Mouse (Mus musculus) E14TG2a.4 (cell line): Measurements from ENCODE around the gene Mettl5.

Experiments
- CTCF ChIP-seq: conservative IDR thresholded peaks from 2 replicates; pipeline ENCODE4 v1.5.1; 2014; ENCODE audit warnings: low read length
- NANOG ChIP-seq: IDR thresholded peaks from 2 replicates; pipeline ENCODE4 v1.6.1; 2014; ENCODE audit warnings: borderline replicate concordance, low read length, mixed read lengths

DNA sequence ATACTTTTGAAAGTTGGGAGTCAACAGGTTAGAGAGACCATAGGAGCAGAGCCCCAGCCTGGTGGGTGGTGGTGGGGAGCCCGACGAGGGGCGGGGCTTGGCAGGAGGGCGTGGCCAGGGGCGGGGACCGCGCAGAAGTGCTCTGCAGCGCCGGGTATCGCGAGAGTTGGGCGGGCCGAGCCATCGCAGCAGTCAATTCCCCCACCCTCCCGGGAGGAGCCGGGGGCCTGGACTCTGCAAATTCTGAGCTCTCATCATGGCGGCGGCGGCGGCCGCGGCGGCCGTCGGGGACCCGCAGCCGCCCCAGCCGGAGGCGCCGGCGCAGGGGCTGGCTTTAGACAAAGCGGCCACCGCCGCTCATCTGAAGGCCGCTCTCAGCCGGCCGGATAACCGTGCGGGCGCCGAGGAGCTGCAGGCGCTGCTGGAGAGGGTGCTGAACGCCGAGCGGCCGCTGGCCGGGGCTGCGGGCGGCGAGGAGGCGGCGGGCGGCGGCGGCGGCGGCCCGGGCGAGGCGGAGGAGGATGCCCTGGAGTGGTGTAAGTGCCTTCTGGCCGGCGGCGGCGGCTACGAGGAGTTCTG lies 11.7 kb upstream of the Mettl5 start, which contains the start of gene Ubr3:
- TF ChIP-seq CTCF (no peak), NANOG (no peak)
